Mouse (Mus musculus): ENCODE results near the gene Comtd1. TPM values are rescaled to one million over a fixed set of nuclear protein-coding genes. Genes with fewer than 3 reads are reported as not detected.

Gene Comtd1
- polyA plus RNA-seq, 1 experiment from 2014 or later: 26.3 TPM

GRCm38 (mm10) chr14:21806631-21807160 lies 42.1 kb downstream of the Comtd1 start:
- no peak for DNase-seq (ENCODE audit: low spot score)

GRCm38 (mm10) chr14:21806203-21806602 lies 42.6 kb downstream of the Comtd1 start:
- DNase-seq (ENCODE audit: low spot score): no peak

GRCm38 (mm10) chr14:21802543-21803206 lies 46.1 kb downstream of the Comtd1 start:
- DNase-seq (ENCODE audit: low spot score): no peak

GRCm38 (mm10) chr14:21801624-21802023 lies 47.2 kb downstream of the Comtd1 start:
- no peak for DNase-seq (ENCODE audit: low spot score)

GRCm38 (mm10) chr14:21800641-21801040 lies 48.1 kb downstream of the Comtd1 start:
- DNase-seq (ENCODE audit: low spot score): no peak

Other genes starting within 250 kb of the Comtd1 start
- gene Dupd1, start 134.4 kb downstream of the Comtd1 start, polyA plus RNA-seq (2015; fragmentation: Nextera tagmentation; extraction: Ambion mirVana): 0.12 and 0.18 TPM in 2 replicates
- 6.6 and 7.2 TPM in 2 replicates for gene Samd8, start 98.4 kb downstream of the Comtd1 start, polyA plus RNA-seq (2015; fragmentation: Nextera tagmentation; extraction: Ambion mirVana)
- 0.42 TPM in 1 of 2 replicates, not detected in the other for gene Dusp13, start 97.8 kb downstream of the Comtd1 start, polyA plus RNA-seq (2015; fragmentation: Nextera tagmentation; extraction: Ambion mirVana)
- 266 and 279 TPM in 2 replicates for gene Vdac2, start 23.7 kb downstream of the Comtd1 start, polyA plus RNA-seq (2015; fragmentation: Nextera tagmentation; extraction: Ambion mirVana)
- gene Zfp503, start 140.6 kb upstream of the Comtd1 start, polyA plus RNA-seq (2015; fragmentation: Nextera tagmentation; extraction: Ambion mirVana): 3.0 and 3.2 TPM in 2 replicates
- gene Lrmda, start 170.7 kb upstream of the Comtd1 start, polyA plus RNA-seq (2015; fragmentation: Nextera tagmentation; extraction: Ambion mirVana): 0.21 and 0.32 TPM in 2 replicates